Mouse (Mus musculus) heart, embryonic 14.5 days (tissue): ENCODE measurements at regions not wholly inside any gene's neighbourhood (a gene's known extent, or its start where the extent isn't known, plus 50 kb on each side); places are given as distances from the start of the nearest gene placed in this dataset.

Experiments used
- ATAC-seq: fragments of 200-750 bp; cut with Nextera tagmentation; 2 replicates; pipeline ENCODE4 v1.8.0; 2017; ENCODE audit warnings: low read depth, moderate TSS enrichment; ENCODE audit not compliant: insufficient number of reproducible peaks, insufficient read depth, low FRiP score
- H3K27ac ChIP-seq, 2 experiments: fragments of 200-500 bp in 1 of 2; fragments of 300-500 bp in 1 of 2; sonication (generic) in 1 of 2; replicated peaks in 1 of 2; 2 replicates each; pipeline ENCODE4 v1.5.1; 2012 to 2014; ENCODE audit warnings: low read depth in 2 of 2, low read length in 2 of 2, control low read depth in 1 of 2, mild to moderate bottlenecking in 1 of 2, mixed read lengths in 1 of 2; ENCODE audit not compliant: control insufficient read depth in 1 of 2, insufficient read depth in 1 of 2
- H3K27me3 ChIP-seq: fragments of 300-500 bp; sonication (generic); 2 replicates; pipeline ENCODE4 v1.6.1; 2014; ENCODE audit warnings: mild to moderate bottlenecking, low read length, control low read depth; ENCODE audit not compliant: control insufficient read depth, insufficient read depth
- H3K36me3 ChIP-seq: fragments of 300-500 bp; sonication (generic); 2 replicates; pipeline ENCODE4 v1.6.1; 2014; ENCODE audit warnings: mild to moderate bottlenecking, control low read depth, low read length, mixed read lengths; ENCODE audit not compliant: control insufficient read depth, insufficient read depth
- H3K4me1 ChIP-seq, 2 experiments: fragments of 200-500 bp in 1 of 2; fragments of 300-500 bp in 1 of 2; sonication (generic) in 1 of 2; 2 replicates each; pipeline ENCODE4 v1.6.1; 2012 to 2014; ENCODE audit warnings: low read length in 2 of 2, control low read depth in 1 of 2, mixed read lengths in 1 of 2; ENCODE audit not compliant: control insufficient read depth in 2 of 2, insufficient read depth in 2 of 2
- H3K4me2 ChIP-seq: fragments of 300-500 bp; sonication (generic); 2 replicates; pipeline ENCODE4 v1.6.1; 2014; ENCODE audit warnings: mild to moderate bottlenecking, low read length
- H3K4me3 ChIP-seq, 2 experiments: fragments of 200-500 bp in 1 of 2; fragments of 300-500 bp in 1 of 2; sonication (generic) in 1 of 2; 2 replicates each; pipeline ENCODE4 v1.5.1; 2012 to 2014; ENCODE audit warnings: low read length in 2 of 2, mild to moderate bottlenecking in 2 of 2, control low read depth in 1 of 2, low read depth in 1 of 2, moderate library complexity in 1 of 2; ENCODE audit not compliant: control insufficient read depth in 1 of 2, insufficient read depth in 1 of 2
- H3K9ac ChIP-seq: fragments of 300-500 bp; sonication (generic); 2 replicates; pipeline ENCODE4 v1.6.1; 2014; ENCODE audit warnings: mild to moderate bottlenecking, low read length
- H3K9me3 ChIP-seq: fragments of 300-500 bp; sonication (generic); 2 replicates; pipeline ENCODE4 v1.6.1; 2016; ENCODE audit warnings: low read length, control low read depth; ENCODE audit not compliant: control insufficient read depth
- WGBS: fragments of 180-500 bp; shearing (Covaris S2); extraction: QIAGEN DNeasy Blood & Tissue Kit; methylation state at CpG from one replicate; pipeline ENCODE4 v1.1.7; 2014; 5-methylcytosine and 5-hydroxymethylcytosine counted together

- no peak overlapping the region for H3K4me3 ChIP-seq
- no peaks in the 10 kb centered on the region for H3K9me3 ChIP-seq
- H3K4me2 ChIP-seq: no peak overlapping the region
- no peak for ATAC-seq
- 72% methylated on average over 5 of the region's 5 CpGs for WGBS
- H3K27ac ChIP-seq: no peak overlapping the region
- H3K36me3 ChIP-seq: no peaks in the 10 kb centered on the region
- no peaks in the 10 kb centered on the region; a peak in 1 of 4 replicates for H3K4me1 ChIP-seq
- no peaks in the 10 kb centered on the region for H3K27me3 ChIP-seq
- H3K9ac ChIP-seq: no peak overlapping the region
These were observed 218.0 kb downstream of the Pten start for GRCm38 (mm10) chr19:32975303-32975702.

GRCm38 (mm10) chr19:32976507-32976906 is 219.2 kb downstream of the Pten start:
- H3K4me3 ChIP-seq: no peak overlapping the region
- H3K9ac ChIP-seq: no peak overlapping the region
- no peaks in the 10 kb centered on the region; a peak in 1 of 4 replicates for H3K4me1 ChIP-seq
- H3K4me2 ChIP-seq: no peak overlapping the region
- 89% methylated on average over 7 of the region's 7 CpGs for WGBS
- no peaks in the 10 kb centered on the region for H3K36me3 ChIP-seq
- ATAC-seq: no peak
- H3K9me3 ChIP-seq: no peaks in the 10 kb centered on the region
- no peak overlapping the region for H3K27ac ChIP-seq
- H3K27me3 ChIP-seq: no peaks in the 10 kb centered on the region

- Histone ChIP-seq H3K27ac (no peak overlapping the region), H3K9me3 (no peaks in the 10 kb centered on the region), H3K27me3 (no peaks in the 10 kb centered on the region), H3K4me1 (no peaks in the 10 kb centered on the region; a peak in 1 of 4 replicates), H3K36me3 (no peaks in the 10 kb centered on the region), H3K4me3 (no peak overlapping the region), H3K4me2 (no peak overlapping the region), H3K9ac (no peak overlapping the region)
- 84% methylated on average over 7 of the region's 7 CpGs for WGBS
- no peak for ATAC-seq
These were observed 220.9 kb downstream of the Pten start for GRCm38 (mm10) chr19:32978037-32978745.

GRCm38 (mm10) chr19:32980142-32980541 is 222.8 kb downstream of the Pten start:
- H3K36me3 ChIP-seq: no peaks in the 10 kb centered on the region
- no peak for ATAC-seq
- no peaks in the 10 kb centered on the region for H3K9me3 ChIP-seq
- no peak overlapping the region for H3K4me2 ChIP-seq
- WGBS: 66% methylated on average over 5 of the region's 5 CpGs
- H3K4me1 ChIP-seq: no peaks in the 10 kb centered on the region
- no peak overlapping the region for H3K9ac ChIP-seq
- no peak overlapping the region for H3K4me3 ChIP-seq
- no peaks in the 10 kb centered on the region for H3K27me3 ChIP-seq
- no peak overlapping the region for H3K27ac ChIP-seq

- no peaks in the 10 kb centered on the region for H3K27me3 ChIP-seq
- WGBS: 83% methylated on average over 5 of the region's 5 CpGs
- no peak overlapping the region for H3K9ac ChIP-seq
- no peak for ATAC-seq
- H3K9me3 ChIP-seq: no peaks in the 10 kb centered on the region
- no peaks in the 10 kb centered on the region for H3K36me3 ChIP-seq
- no peak overlapping the region for H3K27ac ChIP-seq
- no peak overlapping the region for H3K4me3 ChIP-seq
- no peak overlapping the region for H3K4me2 ChIP-seq
- H3K4me1 ChIP-seq: no peaks in the 10 kb centered on the region
These were observed 231.4 kb downstream of the Pten start for GRCm38 (mm10) chr19:32988713-32989112.

GRCm38 (mm10) chr19:32989346-32989745 is 232.0 kb downstream of the Pten start:
- Histone ChIP-seq H3K27me3 (no peaks in the 10 kb centered on the region), H3K36me3 (no peaks in the 10 kb centered on the region), H3K9me3 (no peaks in the 10 kb centered on the region), H3K27ac (no peak overlapping the region), H3K4me2 (no peak overlapping the region), H3K4me1 (no peaks in the 10 kb centered on the region), H3K9ac (no peak overlapping the region), H3K4me3 (no peak overlapping the region)
- 80% methylated on average over 6 of the region's 6 CpGs for WGBS
- no peak for ATAC-seq

GRCm38 (mm10) chr19:32990576-32990975 is 233.3 kb downstream of the Pten start:
- H3K27me3 ChIP-seq: no peaks in the 10 kb centered on the region
- ATAC-seq: no peak
- H3K9ac ChIP-seq: no peak overlapping the region
- H3K4me2 ChIP-seq: no peak overlapping the region
- WGBS: 76% methylated on average over 6 of the region's 6 CpGs
- H3K4me1 ChIP-seq: no peaks in the 10 kb centered on the region
- no peaks in the 10 kb centered on the region for H3K36me3 ChIP-seq
- H3K4me3 ChIP-seq: no peak overlapping the region
- H3K27ac ChIP-seq: no peak overlapping the region
- no peaks in the 10 kb centered on the region for H3K9me3 ChIP-seq

GRCm38 (mm10) chr19:32998576-32999170 is 241.4 kb downstream of the Pten start:
- no peak overlapping the region for H3K4me2 ChIP-seq
- no peak overlapping the region for H3K27ac ChIP-seq
- no peaks in the 10 kb centered on the region for H3K9me3 ChIP-seq
- no peaks in the 10 kb centered on the region for H3K36me3 ChIP-seq
- H3K27me3 ChIP-seq: no peaks in the 10 kb centered on the region
- no peak overlapping the region for H3K9ac ChIP-seq
- no peaks in the 10 kb centered on the region for H3K4me1 ChIP-seq
- WGBS: 81% methylated on average over 2 of the region's 3 CpGs
- no peak overlapping the region for H3K4me3 ChIP-seq
- no peak for ATAC-seq
